Mouse (Mus musculus): Measurements from ENCODE around the gene Atxn2. TPM values are rescaled to one million over a fixed set of nuclear protein-coding genes. Genes with fewer than 3 reads are reported as not detected.

Gene Atxn2
- polyA plus RNA-seq, 1 experiment from 2014 or later = 75.2 TPM

DNA sequence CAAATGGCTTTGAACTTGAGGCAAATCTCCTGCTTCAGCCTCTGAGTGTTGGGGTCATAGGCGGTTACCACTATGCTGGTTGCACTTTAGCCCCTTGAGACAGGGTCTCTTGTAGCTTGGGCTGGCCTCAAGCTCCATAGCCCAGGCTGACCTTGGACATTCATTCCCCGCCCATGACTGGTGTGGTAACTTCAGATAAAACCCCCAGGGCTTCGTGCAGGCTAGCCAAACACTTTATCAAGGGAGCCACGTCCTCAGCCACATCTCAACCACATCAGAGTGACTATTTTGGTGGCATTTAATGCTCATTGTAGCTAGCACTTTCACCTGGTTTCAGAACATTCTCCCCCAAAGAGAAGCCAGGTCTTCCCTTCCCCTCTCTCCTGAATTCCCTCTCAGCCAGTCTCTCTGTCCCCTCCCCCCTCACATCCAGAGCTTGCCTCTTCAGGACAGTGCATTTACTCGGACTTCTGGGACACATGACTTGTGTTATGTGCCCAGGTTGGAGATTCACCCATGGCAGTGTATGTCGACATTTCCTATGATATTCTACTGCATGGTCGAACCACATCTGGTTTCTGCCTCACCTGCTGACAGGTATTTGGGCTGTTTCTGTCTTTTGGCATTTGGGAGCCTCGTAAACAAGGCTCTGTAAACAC is 9.9 kb upstream of the Atxn2 start:
- Histone ChIP-seq H3K4me3 (ENCODE audit: low read depth, low read length) (no peak overlapping the region), H3K4me2 (replicated peaks; ENCODE audit: low read depth, low read length) (no peak overlapping the region), H3K9ac (ENCODE audit: low read depth, low read length) (no peak overlapping the region), H3K27me3 (ENCODE audit: control insufficient read depth, insufficient read depth, low read length) (no peaks in the 10 kb centered on the region), H3K36me3 (ENCODE audit: control insufficient read depth, insufficient read depth, low read length) (no peaks in the 10 kb centered on the region), H3K27ac (ENCODE audit: low read depth, low read length) (no peak overlapping the region), H3K9me3 (ENCODE audit: control insufficient read depth, low read length) (no peaks in the 10 kb centered on the region), H3K4me1 (replicated peaks; ENCODE audit: control insufficient read depth, insufficient read depth, low read length) (no peaks in the 10 kb centered on the region)
- 60% methylated on average over 8 of the region's 8 CpGs for WGBS
- no peak for DNase-seq (ENCODE audit: low spot score)
- ATAC-seq (ENCODE audit: low FRiP score) = no peak

DNA sequence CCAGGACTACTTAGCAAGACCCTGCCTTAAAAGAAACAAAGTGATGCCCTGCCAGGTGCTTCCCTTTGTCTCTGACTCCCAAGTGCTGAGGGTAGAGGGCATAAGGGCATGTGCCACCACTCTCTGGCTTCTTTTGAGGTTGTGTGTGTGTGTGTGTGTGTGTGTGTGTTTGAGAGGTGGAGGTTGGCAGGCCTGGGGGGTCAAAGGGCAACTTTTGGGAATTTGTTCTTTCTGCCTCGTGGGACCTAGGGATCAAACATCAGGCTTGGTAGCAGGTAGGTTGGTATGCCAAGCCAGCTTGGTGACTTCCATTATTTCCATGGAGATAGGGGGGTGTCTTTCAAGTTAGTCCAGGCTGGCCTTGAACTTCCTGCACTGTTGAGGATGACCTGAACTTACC is 7.8 kb upstream of the Atxn2 start:
- H3K4me1 ChIP-seq (replicated peaks; ENCODE audit: control insufficient read depth, insufficient read depth, low read length) = no peaks in the 10 kb centered on the region
- H3K36me3 ChIP-seq (ENCODE audit: control insufficient read depth, insufficient read depth, low read length) = no peaks in the 10 kb centered on the region
- no peak overlapping the region for H3K4me2 ChIP-seq (replicated peaks; ENCODE audit: low read depth, low read length)
- WGBS = 60% methylated on average over 1 of the region's 1 CpGs
- no peaks in the 10 kb centered on the region for H3K9me3 ChIP-seq (ENCODE audit: control insufficient read depth, low read length)
- ATAC-seq (ENCODE audit: low FRiP score) = no peak
- no peak overlapping the region for H3K9ac ChIP-seq (ENCODE audit: low read depth, low read length)
- DNase-seq (ENCODE audit: low spot score) = no peak
- H3K27ac ChIP-seq (ENCODE audit: low read depth, low read length) = no peak overlapping the region
- no peak overlapping the region for H3K4me3 ChIP-seq (ENCODE audit: low read depth, low read length)
- H3K27me3 ChIP-seq (ENCODE audit: control insufficient read depth, insufficient read depth, low read length) = no peaks in the 10 kb centered on the region

DNA sequence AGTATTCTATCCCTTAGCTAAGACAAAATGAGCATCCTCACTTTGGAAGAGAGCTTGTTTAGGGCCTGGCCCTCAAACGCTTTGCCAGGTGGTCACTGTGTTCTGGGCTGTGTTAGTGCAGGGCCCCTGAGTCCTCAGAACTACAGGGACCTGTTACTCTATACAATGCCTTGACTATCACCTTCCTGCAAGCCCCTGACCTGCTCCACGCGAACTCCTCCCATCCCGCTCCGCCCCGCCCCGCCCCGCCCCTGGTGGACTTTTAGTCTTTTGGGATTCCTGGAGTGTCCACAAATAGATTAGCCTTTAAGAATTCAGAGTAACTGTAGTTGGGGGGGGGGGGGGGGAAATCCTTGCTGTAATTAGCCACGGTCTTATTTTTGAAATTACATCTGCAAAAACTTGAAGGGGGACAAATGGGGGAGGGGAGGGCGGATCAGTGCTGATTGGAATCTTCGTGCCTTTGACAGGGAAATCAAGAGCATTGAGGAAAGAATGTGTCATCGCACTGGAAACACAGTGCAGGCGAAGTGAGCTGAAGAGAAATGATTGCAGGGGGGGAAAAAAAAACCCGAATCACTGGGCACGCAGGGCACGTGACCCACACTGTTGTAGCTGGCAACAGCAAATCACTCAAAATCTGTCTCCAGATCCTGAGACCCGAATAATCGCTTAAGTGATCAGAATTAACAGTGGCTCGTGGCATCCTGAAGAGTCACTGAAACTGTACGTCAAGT is 6.5 kb upstream of the Atxn2 start:
- peak overlapping the region; percentile 34; the same call in 1 of the 2 replicates for H3K9ac ChIP-seq (ENCODE audit: low read depth, low read length)
- H3K9me3 ChIP-seq (ENCODE audit: control insufficient read depth, low read length) = no peaks in the 10 kb centered on the region
- no peak for ATAC-seq (ENCODE audit: low FRiP score)
- no peaks in the 10 kb centered on the region for H3K36me3 ChIP-seq (ENCODE audit: control insufficient read depth, insufficient read depth, low read length)
- H3K4me1 ChIP-seq (replicated peaks; ENCODE audit: control insufficient read depth, insufficient read depth, low read length) = no peaks in the 10 kb centered on the region
- WGBS = 11% methylated on average over 20 of the region's 20 CpGs
- no peaks in the 10 kb centered on the region for H3K27me3 ChIP-seq (ENCODE audit: control insufficient read depth, insufficient read depth, low read length)
- H3K27ac ChIP-seq (ENCODE audit: low read depth, low read length) = no peak overlapping the region
- H3K4me2 ChIP-seq (replicated peaks; ENCODE audit: low read depth, low read length) = peak overlapping the region; percentile 26
- peak; percentile 20 for DNase-seq (ENCODE audit: low spot score)
- H3K4me3 ChIP-seq (ENCODE audit: low read depth, low read length) = no peak overlapping the region

DNA sequence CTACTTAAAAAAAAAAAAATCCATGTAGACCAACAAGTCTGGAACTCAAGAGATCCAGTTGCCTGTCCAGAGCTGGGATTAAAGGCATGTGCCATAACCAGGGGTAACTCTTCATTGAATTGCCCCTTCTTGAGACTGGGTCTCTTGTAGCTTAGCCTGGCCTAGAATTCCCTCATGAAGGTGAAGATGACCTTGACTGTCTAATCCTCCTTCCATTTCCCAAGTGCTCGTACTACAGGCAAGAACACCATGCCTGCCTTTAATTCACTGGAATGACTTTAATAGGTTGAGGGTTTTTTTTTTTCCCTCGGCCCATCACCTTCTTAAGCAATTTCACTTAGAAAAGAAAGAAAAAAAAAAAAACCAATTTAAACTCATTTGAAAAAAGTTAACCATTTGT is 735 bp upstream of the Atxn2 start:
- peak overlapping the region; percentile 99; the same call in 1 of the 2 replicates for H3K4me3 ChIP-seq (ENCODE audit: low read depth, low read length)

DNA sequence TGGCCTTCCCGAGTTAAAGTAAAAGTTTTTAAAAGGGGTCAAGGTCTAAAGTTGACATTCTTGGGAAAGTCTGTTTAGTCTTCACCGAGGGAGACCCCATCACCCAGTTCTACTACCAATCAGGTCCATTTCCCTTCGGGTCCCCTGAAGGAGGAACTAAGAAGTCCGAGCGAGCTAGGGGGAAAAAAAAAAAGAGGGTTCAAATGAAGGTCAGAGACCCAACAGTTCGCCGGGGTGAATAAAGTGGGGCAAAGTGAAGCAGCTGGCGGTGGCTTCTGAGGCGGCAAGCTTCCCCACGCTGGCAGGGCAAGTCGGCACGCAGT is 325 bp upstream of the Atxn2 start:
- Histone ChIP-seq H3K27me3 (ENCODE audit: control insufficient read depth, insufficient read depth, low read length) (no peaks in the 10 kb centered on the region), H3K4me2 (replicated peaks; ENCODE audit: low read depth, low read length) (peak overlapping the region; percentile 80), H3K27ac (ENCODE audit: low read depth, low read length) (peak overlapping the region; percentile 95), H3K9me3 (ENCODE audit: control insufficient read depth, low read length) (no peaks in the 10 kb centered on the region), H3K4me3 (ENCODE audit: low read depth, low read length) (peak overlapping the region; percentile 99), H3K4me1 (replicated peaks; ENCODE audit: control insufficient read depth, insufficient read depth, low read length) (peaks cover 2% of the 10 kb centered on the region; the same call in 1 of the 2 replicates), H3K36me3 (ENCODE audit: control insufficient read depth, insufficient read depth, low read length) (no peaks in the 10 kb centered on the region), H3K9ac (ENCODE audit: low read depth, low read length) (peak overlapping the region; percentile 97)
- 1% methylated on average over 12 of the region's 12 CpGs for WGBS
- no peak for ATAC-seq (ENCODE audit: low FRiP score)
- DNase-seq (ENCODE audit: low spot score) = no peak

More for the DNA sequence above, 735 bp upstream of the Atxn2 start:
- Histone ChIP-seq H3K36me3 (ENCODE audit: control insufficient read depth, insufficient read depth, low read length) (no peaks in the 10 kb centered on the region), H3K4me1 (replicated peaks; ENCODE audit: control insufficient read depth, insufficient read depth, low read length) (peaks cover 2% of the 10 kb centered on the region; the same call in 1 of the 2 replicates), H3K27me3 (ENCODE audit: control insufficient read depth, insufficient read depth, low read length) (no peaks in the 10 kb centered on the region), H3K27ac (ENCODE audit: low read depth, low read length) (no peak overlapping the region), H3K9ac (ENCODE audit: low read depth, low read length) (no peak overlapping the region), H3K9me3 (ENCODE audit: control insufficient read depth, low read length) (no peaks in the 10 kb centered on the region), H3K4me2 (replicated peaks; ENCODE audit: low read depth, low read length) (peak overlapping the region; percentile 80; the same call in 1 of the 2 replicates)
- ATAC-seq (ENCODE audit: low FRiP score) (no peak), DNase-seq (ENCODE audit: low spot score) (no peak)
- WGBS = 65% methylated on average over 2 of the region's 2 CpGs

DNA sequence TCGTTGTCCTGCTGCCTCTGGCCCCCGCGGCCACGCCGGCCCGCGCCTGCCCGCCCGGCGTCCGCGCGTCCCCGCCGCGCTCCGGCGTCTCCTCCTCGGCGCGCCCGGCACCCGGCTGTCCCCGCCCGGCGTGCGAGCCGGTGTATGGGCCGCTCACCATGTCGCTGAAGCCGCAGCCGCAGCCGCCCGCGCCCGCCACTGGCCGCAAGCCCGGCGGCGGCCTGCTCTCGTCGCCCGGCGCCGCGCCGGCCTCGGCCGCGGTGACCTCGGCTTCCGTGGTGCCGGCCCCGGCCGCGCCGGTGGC is 743 bp downstream of the Atxn2 start:
- no peaks in the 10 kb centered on the region for H3K9me3 ChIP-seq (ENCODE audit: control insufficient read depth, low read length)
- H3K27me3 ChIP-seq (ENCODE audit: control insufficient read depth, insufficient read depth, low read length) = no peaks in the 10 kb centered on the region
- peak; percentile 54 for ATAC-seq (ENCODE audit: low FRiP score)
- peak overlapping the region; percentile 95 for H3K27ac ChIP-seq (ENCODE audit: low read depth, low read length)
- peak overlapping the region; percentile 97 for H3K9ac ChIP-seq (ENCODE audit: low read depth, low read length)
- H3K4me2 ChIP-seq (replicated peaks; ENCODE audit: low read depth, low read length) = peak overlapping the region; percentile 86
- peak overlapping the region; percentile 99 for H3K4me3 ChIP-seq (ENCODE audit: low read depth, low read length)
- H3K36me3 ChIP-seq (ENCODE audit: control insufficient read depth, insufficient read depth, low read length) = no peaks in the 10 kb centered on the region
- H3K4me1 ChIP-seq (replicated peaks; ENCODE audit: control insufficient read depth, insufficient read depth, low read length) = peaks cover 2% of the 10 kb centered on the region; the same call in 1 of the 2 replicates
- under 1% methylated on average over 21 of the region's 57 CpGs for WGBS
- no peak for DNase-seq (ENCODE audit: low spot score)

DNA sequence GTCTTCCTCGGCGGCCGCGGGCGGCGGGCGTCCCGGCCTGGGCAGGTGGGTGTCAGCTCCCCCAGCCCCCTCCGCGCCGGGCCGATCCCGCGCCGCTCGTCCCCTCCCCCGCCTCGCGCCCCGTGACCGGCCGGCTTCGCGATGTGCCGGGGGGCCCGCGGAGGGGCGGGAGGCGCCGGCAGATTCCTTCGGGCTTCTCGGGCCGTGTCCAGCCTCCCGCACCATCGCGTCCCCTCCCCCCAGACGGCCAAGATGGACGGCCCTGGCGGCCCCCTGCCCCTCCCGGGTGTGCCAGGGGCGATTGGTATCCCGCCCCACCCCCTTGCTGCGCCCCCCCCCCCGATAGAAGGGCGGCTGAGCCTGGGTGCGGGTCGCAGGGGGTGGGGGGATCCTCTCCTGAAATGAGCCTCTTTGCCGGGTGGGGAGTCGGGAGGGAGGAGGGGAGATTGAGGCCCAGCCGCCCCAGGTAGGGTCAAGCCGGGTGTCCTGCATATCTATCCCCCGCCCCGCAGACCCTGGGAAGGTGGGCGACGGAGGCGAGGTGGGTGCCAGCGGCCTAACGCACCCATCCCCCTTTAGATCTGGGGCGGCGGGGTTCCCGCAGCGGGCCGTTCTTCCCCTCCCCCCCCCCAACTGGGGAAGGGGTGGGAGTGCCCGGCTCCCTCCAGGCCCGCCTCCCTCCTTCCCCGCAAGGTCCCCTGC is 1.2 kb downstream of the Atxn2 start:
- peak overlapping the region; percentile 95 for H3K27ac ChIP-seq (ENCODE audit: low read depth, low read length)
- peak; percentile 68 for ATAC-seq (ENCODE audit: low FRiP score)
- H3K4me3 ChIP-seq (ENCODE audit: low read depth, low read length) = peak overlapping the region; percentile 99
- no peaks in the 10 kb centered on the region for H3K9me3 ChIP-seq (ENCODE audit: control insufficient read depth, low read length)
- H3K4me2 ChIP-seq (replicated peaks; ENCODE audit: low read depth, low read length) = peak overlapping the region; percentile 86
- H3K4me1 ChIP-seq (replicated peaks; ENCODE audit: control insufficient read depth, insufficient read depth, low read length) = peaks cover 2% of the 10 kb centered on the region; the same call in 1 of the 2 replicates
- no peaks in the 10 kb centered on the region for H3K36me3 ChIP-seq (ENCODE audit: control insufficient read depth, insufficient read depth, low read length)
- under 1% methylated on average over 32 of the region's 66 CpGs for WGBS
- no peaks in the 10 kb centered on the region for H3K27me3 ChIP-seq (ENCODE audit: control insufficient read depth, insufficient read depth, low read length)
- H3K9ac ChIP-seq (ENCODE audit: low read depth, low read length) = peak overlapping the region; percentile 97
- peak; percentile 71 for DNase-seq (ENCODE audit: low spot score)

DNA sequence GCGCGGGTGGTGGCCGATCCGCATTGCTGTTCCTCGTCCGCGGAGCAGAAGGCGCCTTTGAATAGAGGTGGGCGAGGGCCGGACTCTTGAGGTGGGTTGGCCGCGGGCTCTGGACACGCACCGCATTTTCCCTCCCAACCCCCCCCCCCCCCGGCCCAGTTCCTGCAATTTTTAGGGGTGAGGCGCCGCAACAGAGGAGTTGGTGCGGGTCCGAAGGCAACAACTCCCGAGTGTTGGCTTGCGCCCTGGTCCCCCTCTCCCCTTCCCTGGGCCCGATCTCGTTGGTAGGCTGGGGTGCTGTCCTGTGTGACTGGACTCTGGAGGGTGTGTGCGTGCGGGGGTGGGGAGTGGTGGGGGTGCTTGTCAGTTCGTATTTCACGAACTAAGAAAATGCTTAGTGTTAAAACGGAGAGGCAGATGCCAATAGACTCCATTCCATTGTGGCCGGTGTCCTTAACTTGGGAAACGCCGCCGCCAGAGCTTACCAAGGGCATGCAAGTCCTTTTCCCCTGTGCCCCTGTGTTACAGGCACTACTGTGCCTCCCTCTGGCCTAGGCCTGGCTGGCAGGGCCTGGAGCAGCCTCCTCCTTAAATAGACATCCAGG is 1.9 kb downstream of the Atxn2 start:
- Histone ChIP-seq H3K9ac (ENCODE audit: low read depth, low read length) (peak overlapping the region; percentile 97), H3K4me1 (replicated peaks; ENCODE audit: control insufficient read depth, insufficient read depth, low read length) (peaks cover 2% of the 10 kb centered on the region; the same call in 1 of the 2 replicates), H3K9me3 (ENCODE audit: control insufficient read depth, low read length) (no peaks in the 10 kb centered on the region), H3K27ac (ENCODE audit: low read depth, low read length) (peak overlapping the region; percentile 95), H3K27me3 (ENCODE audit: control insufficient read depth, insufficient read depth, low read length) (no peaks in the 10 kb centered on the region), H3K4me2 (replicated peaks; ENCODE audit: low read depth, low read length) (peak overlapping the region; percentile 86), H3K36me3 (ENCODE audit: control insufficient read depth, insufficient read depth, low read length) (no peaks in the 10 kb centered on the region), H3K4me3 (ENCODE audit: low read depth, low read length) (peak overlapping the region; percentile 99)
- 0% methylated on average over 19 of the region's 32 CpGs for WGBS
- ATAC-seq (ENCODE audit: low FRiP score) = peak; percentile 31; the same call in 1 of the 2 replicates
- DNase-seq (ENCODE audit: low spot score) = peak; percentile 59

Measured in hindbrain, embryonic 11.5 days (tissue).